Mouse (Mus musculus) bone marrow macrophage, adult 2 months (primary cell): ENCODE results near the gene Ssh3.

Experiments
- CTCF ChIP-seq: IDR thresholded peaks from 2 replicates; pipeline ENCODE4 v1.5.1; 2012; ENCODE audit warnings: low read depth, mild to moderate bottlenecking, low read length, moderate library complexity
- POLR2A ChIP-seq: IDR thresholded peaks from 2 replicates; pipeline ENCODE4 v1.6.1; 2012; ENCODE audit warnings: mild to moderate bottlenecking, low read depth, low read length, borderline replicate concordance

- TF ChIP-seq CTCF (no peak), POLR2A (no peak)
These were observed 6.2 kb downstream of the Ssh3 start for GRCm38 (mm10) chr19:4262756-4263155.
